Mouse (Mus musculus) c-Kit-negative CD71-positive TER-119-positive erythroid progenitor cells, embryonic 14.5 days (primary cell): ENCODE measurements around the gene Ccdc58.
"Not testable (repeated sequence)": the region's sequence is repeated elsewhere in the genome, so short reads cannot be mapped to it uniquely, and the experiment has no call there.

Experiments used
- DNase-seq: peaks from one replicate; pipeline ENCODE4 v3.0.0-alpha.2; 2013; ENCODE audit warnings: low read depth, low spot score

Gene Ccdc58

GRCm38 (mm10) chr16:36071450-36072379 is at the start of gene Ccdc58, which contains the start of gene Fam162a:
Gene Ccdc58, plus strand, starts transcription at chr16:36071685.
Gene Fam162a, minus strand, starts transcription at chr16:36071594.
- peak; percentile 80 for DNase-seq

GRCm38 (mm10) chr16:36028120-36028519 is 43.4 kb upstream of the Ccdc58 start:
- DNase-seq = not testable (repeated sequence)

- DNase-seq = peak; percentile 70
These were observed 30.6 kb upstream of the Ccdc58 start, which contains the start of gene Wdr5b for GRCm38 (mm10) chr16:36040640-36041624. Gene Wdr5b, plus strand, starts transcription at chr16:36041190.

- DNase-seq = no peak
These were observed 29.9 kb upstream of the Ccdc58 start for GRCm38 (mm10) chr16:36041625-36042020.

- DNase-seq = no peak
These were observed 28.4 kb upstream of the Ccdc58 start for GRCm38 (mm10) chr16:36043073-36043472.

- no peak for DNase-seq
These were observed 27.5 kb upstream of the Ccdc58 start for GRCm38 (mm10) chr16:36043964-36044363.

- DNase-seq = no peak
These were observed 23.9 kb upstream of the Ccdc58 start for GRCm38 (mm10) chr16:36047538-36047937.

GRCm38 (mm10) chr16:36051491-36051890 is 20.0 kb upstream of the Ccdc58 start:
- no peak for DNase-seq

GRCm38 (mm10) chr16:36053524-36054275 is 17.8 kb upstream of the Ccdc58 start:
- no peak for DNase-seq

- no peak for DNase-seq
These were observed 16.6 kb upstream of the Ccdc58 start for GRCm38 (mm10) chr16:36054920-36055319.

- DNase-seq = no peak
These were observed 15.1 kb upstream of the Ccdc58 start for GRCm38 (mm10) chr16:36056416-36056815.

- no peak for DNase-seq
These were observed 13.5 kb upstream of the Ccdc58 start for GRCm38 (mm10) chr16:36057933-36058475.

- DNase-seq = not testable (repeated sequence)
These were observed 9.0 kb upstream of the Ccdc58 start for GRCm38 (mm10) chr16:36062534-36062933.

- no peak for DNase-seq
These were observed 8.2 kb upstream of the Ccdc58 start for GRCm38 (mm10) chr16:36063315-36063714.

- no peak for DNase-seq
These were observed 6.6 kb upstream of the Ccdc58 start for GRCm38 (mm10) chr16:36064904-36065303.

GRCm38 (mm10) chr16:36067694-36068093 is 3.8 kb upstream of the Ccdc58 start:
- DNase-seq = no peak

GRCm38 (mm10) chr16:36068356-36068755 is 3.1 kb upstream of the Ccdc58 start:
- no peak for DNase-seq

- DNase-seq = no peak
These were observed 1.5 kb upstream of the Ccdc58 start for GRCm38 (mm10) chr16:36069819-36070575.

GRCm38 (mm10) chr16:36071071-36071449 is 425 bp upstream of the Ccdc58 start:
- DNase-seq = peak; percentile 34

GRCm38 (mm10) chr16:36072410-36073011 is 1.0 kb downstream of the Ccdc58 start:
- no peak for DNase-seq
